Mouse (Mus musculus) adrenal gland, adult (tissue): ENCODE results near the gene Terf2.
"Not testable (repeated sequence)": the region's sequence is repeated elsewhere in the genome, so short reads cannot be mapped to it uniquely, and the experiment has no call there.

ENCODE experiments used
- DNase-seq, 2 experiments: peaks; one replicate each; pipeline ENCODE4 v3.0.0; 2022 to 2023; ENCODE audit warnings: low spot score in 1 of 2; ENCODE audit not compliant: inconsistent age in 2 of 2

The Terf2 gene

DNA sequence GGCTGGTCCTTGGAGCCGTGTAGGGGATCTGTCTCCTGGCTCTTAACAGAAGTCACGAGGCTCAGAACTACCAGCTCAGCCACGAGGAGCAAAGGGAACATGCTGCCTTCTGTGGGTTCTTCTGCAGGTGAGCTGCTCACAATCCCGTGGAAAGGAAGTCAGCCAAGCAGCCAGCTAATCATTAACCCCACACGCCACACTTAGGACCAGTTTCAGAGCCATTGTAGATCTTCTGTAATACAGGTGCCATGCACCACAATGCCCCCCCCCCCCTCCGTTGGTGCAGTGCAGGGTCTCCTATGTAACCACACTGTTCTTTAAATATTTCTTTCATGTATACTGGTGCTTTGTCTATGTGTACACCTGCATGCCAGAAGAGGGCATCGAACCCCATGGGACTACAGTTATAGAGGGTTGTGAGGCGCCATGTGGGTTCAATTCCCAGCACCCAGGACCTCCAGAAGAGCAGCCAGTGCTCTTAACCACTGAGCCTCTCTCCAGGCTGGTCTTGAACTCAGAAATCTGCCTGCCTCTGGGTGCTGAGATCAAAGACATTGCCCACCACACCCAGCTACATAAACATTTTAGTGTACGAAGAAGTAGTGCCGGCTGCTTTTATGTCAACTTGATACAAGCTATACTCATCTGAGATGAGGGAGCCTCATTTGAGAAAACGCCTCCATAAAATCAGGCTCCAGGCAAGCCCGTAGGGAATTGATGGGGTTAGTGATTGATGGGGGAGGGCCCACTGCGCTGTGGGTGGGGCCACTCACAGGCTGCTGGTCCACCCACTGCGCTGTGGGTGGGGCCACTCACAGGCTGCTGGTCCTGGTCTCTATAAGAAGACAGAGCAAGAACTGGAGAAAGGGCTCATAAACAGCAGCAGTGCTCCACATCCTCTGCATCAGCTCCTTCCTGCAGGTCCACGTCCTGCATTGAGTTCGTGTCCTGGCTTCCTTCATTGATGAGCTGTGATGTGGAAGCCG is 30.5 kb downstream of the Terf2 start, which contains the start of gene Tmed6:
Gene Tmed6 (minus strand): TSS at position 134 of the 986 bp plus-strand sequence.
- DNase-seq, result peak in 1 of 2 experiments; percentile 64

DNA sequence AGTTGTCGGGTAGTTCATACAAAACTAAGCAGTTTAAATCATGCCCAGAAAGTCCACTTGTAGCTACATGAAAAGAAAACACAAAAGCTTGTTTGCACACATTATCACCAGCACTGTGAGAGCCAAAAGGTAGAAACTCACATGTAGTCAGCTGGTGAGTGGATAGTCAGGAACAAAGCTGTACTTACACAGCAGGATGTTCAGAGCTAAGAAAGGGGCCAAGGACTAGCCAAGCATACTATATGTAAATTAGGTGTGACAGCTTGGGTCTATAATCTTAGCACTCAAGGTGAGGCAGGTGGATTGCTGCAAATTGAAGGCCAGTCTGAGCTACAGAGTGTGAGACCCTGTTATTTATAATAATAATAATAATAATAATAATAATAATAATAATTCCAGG is 33.7 kb downstream of the Terf2 start:
- no peak for DNase-seq

DNA sequence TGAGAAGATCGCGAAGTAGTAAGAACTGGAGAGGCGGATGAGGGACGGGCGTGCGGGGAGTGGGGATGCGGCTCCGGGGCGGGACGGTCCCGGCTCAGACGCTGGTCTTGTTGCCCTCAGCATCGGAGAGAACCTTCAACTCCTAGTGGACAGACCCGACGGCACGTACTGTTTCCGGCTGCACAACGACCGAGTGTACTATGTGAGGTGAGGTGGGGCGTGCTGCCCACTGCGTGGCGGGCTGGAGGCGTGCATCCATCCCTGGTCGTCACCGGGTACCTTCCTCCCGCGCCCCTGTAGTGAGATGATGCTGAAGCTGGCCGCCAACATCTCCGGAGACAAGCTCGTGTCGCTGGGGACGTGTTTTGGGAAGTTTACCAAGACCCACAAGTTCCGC is 39.4 kb downstream of the Terf2 start:
- no peak for DNase-seq

DNA sequence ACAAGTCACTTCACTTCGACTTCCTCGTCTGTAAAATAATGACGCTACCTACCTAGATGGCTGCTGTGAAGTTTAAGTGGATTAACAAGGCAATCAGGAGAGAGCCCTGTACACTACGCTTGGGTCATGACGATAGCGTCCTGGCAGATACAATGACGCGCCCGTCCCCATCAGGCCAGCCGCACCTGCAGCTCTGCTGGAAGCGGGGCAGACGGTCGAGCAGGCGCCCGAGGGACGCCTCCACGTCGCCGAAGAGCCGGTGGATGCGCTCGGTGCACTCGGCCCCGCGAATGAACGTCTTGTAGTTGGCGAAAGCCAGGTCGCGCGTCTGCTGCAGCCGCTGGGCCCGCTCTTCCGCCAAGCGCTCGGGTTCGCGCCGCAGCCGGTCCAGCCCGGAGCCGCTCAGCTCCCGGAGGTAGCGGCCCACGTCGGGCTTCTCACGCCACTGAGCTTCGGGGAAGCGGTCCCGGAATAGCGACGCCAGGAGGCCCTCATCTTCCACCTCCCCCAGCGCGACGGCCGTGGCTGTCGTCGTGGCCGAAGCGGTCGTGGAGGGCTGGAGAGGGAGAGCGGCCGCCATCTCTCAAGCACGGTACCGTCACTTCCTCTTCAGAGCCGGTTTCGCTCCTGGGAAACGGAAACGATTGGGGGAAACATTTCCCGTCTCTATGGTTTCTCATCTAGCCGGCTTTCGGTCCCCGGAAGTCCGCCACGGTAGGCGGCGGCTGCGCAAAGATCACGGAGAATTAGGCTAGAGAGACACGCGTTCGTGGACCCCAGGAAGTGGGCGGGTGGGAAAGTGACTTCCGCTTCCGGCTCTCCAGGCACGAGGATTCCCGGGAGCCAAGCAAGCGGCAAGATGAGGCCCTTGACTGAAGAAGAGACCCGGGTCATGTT is 40.0 kb downstream of the Terf2 start, which contains the start of the genes Cog8 and Nip7:
Gene Cog8 (minus strand): TSS at position 614 of the 897 bp plus-strand sequence.
Gene Nip7 (plus strand): TSS at position 802 of the 897 bp plus-strand sequence.
- DNase-seq, result peak; percentile 98 to 99

DNA sequence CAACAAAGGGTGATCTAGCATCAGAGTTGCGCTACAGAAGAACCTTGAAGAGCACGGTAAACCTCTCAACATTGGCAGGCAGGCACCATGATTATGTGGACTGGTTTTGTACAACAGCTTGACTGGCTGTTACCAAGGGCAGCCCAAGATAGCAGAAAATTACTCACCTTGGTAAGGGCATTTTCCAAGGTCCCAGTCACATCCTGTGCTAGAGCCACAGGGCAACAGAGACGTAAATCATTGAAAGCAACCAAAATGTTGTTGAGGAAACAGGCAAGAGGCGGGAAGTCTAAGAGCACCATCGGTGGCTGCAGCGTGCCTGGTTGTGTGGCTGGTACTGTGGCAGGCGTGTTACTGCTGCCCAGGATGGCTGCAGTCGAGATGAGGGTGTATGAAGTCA is 44.3 kb downstream of the Terf2 start:
- peak; percentile 73 to 85 for DNase-seq

DNA sequence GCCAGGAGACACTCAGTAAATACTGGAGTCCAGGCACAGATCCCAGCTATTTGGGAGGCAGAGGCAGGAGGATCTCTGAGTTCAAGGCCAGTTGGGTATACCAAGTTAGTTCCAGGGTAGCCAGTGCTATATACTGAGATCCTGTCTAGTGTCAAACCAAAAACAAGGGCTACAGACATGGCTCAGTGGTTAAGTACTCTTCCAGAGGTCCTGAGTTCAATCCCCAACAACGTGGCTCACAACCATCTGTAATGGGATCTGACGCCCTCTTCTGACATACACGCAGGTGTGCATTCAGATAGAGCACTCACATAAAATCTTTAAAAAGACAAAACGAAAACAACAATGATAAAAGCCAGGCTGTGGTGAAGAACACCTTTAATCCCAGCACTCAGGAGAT is 46.9 kb downstream of the Terf2 start:
- DNase-seq, result no peak

DNA sequence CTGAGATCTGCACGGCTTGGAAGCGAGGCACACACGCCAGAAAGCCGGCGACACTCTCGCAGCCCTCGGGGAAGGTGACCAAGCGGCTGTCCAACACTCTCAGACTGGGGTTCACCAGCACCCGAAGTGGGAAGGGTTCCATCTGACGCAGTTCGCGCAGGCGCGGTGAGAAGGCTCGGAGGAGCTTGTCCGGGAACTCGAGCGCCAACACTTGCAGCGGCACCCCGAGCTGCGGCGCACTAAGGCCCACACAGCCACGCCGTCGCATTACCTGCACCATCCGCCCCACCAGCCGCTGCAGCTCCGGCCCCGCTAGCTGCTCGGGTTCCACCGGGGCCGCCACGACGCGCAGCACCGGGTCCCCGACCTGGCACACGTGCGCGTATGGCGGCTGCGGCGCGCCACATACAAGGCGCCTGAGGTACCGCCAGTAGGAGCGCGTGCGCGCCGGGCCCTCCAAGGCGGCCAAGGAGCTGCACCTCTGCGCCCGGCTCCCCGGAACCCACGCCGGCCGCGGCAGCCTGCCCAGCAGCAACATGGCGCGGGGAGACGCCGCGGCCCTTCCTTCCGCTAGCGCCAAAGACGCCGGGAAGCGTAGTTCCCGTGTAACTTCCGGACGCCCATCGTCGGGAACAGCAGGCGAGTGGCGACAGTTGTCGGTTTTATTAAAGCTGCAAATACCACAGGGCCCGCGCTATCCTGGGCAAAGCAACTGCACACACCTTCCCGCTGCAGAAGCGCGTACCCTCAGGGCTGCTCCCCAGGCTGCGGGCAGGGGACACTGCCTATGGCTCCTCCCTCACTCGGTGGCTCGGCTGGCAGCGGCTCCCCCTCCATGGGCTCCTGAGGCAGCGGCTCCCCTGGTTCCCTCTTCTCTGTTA is 48.0 kb downstream of the Terf2 start, which contains the start of gene Pdf:
Gene Pdf (minus strand): TSS at position 554 of the 881 bp plus-strand sequence.
- peak; percentile 91 to 96 for DNase-seq

DNA sequence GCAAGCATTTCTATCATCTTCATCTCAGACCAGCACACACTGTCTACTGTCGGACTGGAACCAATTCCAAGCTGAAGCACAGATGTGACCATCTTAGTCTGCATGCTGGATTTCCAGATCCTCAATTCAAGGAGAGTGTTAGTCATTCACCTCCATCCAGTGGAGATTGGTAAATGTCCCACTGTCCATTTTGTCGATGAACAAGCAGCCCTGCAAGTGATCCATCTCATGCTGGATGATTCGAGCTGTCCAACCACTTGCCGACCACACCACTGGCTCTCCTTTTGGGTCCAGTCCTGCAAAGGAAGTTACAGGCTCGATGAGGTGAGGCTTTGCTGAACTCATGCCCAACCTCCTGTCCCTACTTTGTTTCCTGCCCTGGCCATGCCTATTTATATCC is 49.4 kb downstream of the Terf2 start:
- DNase-seq, result peak in 1 of 2 experiments; percentile 64

DNA sequence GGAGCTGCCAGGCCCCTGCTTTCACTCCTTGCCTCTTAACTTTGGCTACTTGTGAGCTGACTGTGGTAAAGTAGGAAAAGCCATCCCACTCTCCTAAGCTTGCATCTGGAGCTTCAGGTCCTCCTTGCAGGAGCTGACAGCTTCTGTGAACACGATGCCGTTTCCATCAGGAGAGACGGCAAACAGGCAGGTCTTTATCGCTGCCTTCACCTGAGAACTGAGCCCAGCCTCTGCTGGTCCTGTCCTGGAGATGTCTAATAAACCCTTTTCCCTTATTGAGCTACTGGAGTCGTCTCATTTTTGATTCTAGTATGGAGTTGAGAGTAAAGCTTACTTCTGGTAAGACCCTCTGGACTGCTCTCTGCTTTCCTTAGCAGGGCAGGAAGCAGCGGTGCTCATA is 50.9 kb downstream of the Terf2 start:
- peak in 1 of 2 experiments; percentile 26 for DNase-seq

DNA sequence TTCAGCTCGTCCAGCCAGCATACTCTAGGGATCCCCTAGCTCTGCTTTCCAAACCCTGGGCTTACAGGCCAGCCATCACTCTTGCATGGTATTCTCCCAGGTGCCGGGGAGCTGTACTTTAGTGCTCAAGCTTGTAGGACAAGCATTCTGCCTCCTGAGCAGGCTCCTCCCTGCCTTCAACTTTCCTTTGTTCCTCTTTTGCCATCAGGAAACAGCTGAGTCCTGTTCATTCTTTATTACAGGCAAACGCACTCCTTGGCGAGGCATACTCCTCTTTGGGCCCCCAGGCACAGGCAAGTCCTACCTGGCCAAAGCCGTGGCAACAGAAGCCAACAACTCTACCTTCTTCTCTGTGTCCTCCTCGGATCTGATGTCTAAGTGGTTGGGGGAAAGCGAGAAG is 55.7 kb downstream of the Terf2 start:
- no peak for DNase-seq

DNA sequence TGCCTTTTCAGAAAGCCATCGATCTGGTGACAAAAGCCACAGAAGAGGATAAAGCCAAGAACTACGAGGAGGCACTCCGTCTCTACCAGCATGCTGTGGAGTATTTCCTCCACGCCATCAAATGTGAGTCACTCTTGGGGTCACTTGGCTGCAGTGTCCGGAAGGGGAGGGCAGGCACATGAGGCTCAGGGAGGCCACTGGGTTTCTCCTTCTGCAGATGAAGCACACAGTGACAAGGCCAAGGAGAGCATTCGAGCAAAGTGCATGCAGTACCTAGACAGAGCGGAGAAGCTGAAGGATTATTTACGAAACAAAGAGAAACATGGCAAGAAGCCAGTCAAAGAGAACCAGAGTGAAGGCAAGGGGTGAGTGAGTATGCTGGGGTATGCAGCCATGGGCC is 59.7 kb downstream of the Terf2 start:
- DNase-seq, result peak; percentile 65 to 67

DNA sequence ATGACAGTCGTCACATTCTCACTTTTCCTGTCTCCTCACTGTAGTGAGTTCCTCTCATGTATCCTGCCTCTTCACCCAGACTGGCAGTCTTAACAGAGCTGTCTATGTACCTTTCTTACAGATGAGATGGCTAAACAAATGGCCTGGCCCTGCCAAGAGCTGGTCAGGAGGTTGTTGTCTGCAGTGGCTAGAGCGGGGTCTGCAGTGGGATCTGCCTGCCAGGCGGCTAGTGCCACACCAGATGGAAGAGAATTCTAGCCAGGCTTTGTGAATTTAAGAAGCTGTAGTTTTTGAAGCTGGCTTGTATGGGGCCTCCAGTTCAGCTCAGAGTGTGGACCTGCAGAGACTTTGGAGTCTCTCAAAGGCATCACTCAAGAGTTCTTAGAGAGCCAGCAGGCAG is 60.7 kb downstream of the Terf2 start:
- DNase-seq, result no peak

DNA sequence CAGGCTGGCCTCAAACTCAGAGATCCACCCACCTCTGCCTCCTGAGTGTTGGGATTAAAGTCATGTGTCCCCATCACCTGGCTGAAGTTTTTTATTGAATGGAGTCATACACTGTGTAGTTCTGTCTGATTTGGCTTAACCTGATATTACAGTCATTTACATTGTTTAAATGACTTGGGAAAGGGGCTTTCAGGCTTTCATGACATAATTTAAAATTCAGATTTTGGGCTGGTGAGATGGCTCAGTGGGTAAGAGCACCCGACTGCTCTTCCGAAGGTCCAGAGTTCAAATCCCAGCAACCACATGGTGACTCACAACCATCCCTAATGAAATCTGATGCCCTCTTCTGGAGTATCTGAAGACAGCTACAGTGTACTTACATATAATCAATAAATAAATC is 62.7 kb downstream of the Terf2 start:
- not testable (repeated sequence) for DNase-seq

DNA sequence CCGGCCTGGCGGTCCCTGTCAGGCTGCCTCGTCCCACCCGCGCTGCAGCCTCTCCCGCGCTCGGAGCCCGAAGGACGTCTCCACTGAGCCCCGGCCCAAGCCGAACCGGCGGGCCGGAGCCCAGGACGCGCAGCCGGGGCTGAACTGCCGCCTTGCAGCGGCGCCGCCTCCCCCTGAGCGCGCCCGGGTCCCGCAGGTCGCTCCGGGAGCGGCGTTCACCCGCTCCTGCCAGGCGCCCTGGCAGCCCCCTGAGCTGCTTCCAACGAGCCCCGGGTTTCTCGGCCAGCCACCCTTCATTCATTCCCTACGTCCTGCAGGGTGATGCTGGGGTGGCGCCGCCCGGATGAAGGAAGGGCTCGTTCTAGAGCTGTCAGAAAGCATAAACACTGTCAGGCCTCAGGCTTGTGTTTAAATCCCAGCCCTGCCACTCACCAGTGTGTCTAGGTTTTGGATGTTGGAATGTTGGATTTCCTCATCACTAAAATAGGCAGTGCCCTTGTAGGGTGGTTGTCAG is 64.7 kb downstream of the Terf2 start:
- DNase-seq, result no peak

DNA sequence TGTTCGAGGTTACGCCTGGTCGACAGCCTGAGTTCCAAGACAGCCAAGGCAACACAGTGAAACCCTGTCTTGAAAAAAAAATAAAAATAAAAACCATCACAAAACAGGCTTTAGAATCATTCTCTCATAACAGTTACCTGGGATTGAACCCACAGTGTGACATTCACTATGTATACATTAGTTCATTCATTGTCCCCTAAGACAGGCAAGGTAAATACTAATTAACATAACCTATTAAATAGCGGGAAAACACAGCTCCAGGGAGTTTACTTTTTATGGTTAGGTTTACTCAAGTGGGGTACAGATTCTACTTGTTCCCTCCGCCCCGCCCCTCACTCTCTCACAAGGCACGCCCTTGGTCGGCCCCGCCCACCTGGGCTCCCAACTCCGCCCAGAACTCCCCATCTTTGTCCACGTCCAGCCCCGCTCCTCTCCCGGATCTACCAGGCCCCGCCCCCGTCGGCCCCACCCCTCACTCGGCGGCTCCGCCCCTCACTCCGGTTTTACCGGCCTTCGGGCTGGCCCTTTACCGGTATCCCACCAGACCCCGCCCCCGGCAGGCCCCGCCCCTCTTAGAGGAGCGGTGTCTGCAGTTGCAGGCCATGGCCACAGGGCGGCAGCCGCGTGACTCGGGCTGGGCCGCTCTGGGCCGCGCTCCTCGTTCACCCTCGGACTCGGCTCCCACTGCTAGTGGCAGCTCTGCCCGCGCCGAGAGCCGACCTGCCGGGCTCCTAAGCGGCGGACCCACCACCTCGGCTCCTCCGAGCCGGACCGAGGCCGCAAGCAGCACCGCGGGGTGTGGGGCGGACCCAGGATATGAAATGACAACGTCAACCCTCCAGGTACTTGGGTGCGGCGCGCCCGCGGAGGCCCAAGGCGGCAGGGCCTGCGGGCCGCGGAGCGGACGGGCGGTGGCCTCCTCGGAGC is 65.4 kb downstream of the Terf2 start, which contains the start of gene Vps4a:
Gene Vps4a (plus strand): TSS at position 573 of the 927 bp plus-strand sequence.
- peak; percentile 98 to 100 for DNase-seq

DNA sequence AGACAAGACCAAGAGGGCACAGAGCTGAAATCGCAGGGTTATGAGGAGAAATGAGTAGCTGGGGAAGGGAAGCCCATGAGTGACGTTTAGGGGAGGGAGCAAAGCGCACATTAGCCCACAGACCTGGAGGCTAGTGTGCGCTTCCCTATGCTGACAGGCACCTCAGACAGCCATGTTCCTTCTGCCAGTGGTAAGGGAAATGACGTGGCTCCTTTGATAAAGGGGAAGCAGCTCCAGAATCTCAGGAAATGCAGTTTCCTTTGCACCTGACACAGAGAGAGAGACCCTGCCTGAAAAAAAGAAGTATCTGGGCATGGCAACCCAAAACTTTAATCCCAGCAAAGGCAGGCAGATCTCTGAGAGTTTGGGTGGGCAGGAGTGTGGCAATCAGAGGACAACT is 66.3 kb downstream of the Terf2 start:
- DNase-seq, result no peak

DNA sequence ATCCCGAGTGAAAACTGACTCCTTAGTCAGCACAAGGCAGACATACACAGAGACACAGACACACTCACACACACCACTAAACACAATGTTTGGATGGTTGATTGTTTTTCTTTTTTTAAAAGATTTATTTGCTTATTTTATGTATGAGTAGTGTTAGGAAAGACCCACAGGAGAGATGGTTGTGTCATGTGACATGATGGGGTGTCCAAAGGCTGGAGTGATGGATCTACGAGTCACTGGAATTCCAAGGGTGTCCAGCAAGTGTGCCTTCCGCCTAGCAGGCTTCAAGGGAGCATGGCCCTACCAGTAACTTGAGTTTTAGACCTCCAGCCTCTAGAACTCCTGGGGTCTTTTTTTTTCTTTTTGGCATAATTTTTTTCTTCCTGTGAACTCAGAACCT is 67.0 kb downstream of the Terf2 start:
- no peak for DNase-seq

DNA sequence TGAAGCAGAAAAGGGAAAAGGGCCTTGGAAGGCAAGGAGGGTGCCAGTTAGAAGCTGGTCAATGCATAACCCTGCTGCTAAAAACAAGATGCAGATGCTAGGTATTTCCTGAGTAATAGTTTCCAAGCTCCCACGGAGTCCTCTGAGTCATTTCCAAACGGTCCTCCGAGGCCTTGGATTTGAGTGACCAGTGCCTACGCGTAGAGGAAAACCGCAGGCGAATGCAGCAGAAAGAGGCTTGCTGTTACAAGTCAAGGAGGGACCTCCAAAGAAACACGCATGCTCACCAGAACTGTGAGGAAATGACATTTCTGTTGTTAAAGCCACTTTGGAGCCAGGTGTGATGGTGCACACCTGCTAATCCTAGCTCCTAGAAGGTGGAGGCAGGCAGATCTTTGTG is 72.9 kb downstream of the Terf2 start:
- peak; percentile 85 to 92 for DNase-seq
